Mouse (Mus musculus) layer of hippocampus, adult 8-10 months (tissue): ENCODE measurements at regions not wholly inside any gene's neighbourhood (a gene's known extent, or its start where the extent isn't known, plus 50 kb on each side); places are given as distances from the start of the nearest gene placed in this dataset.
A peak's percentile ranks its signal among the peaks of the same experiment; 100 is the strongest.

Experiments
- DNase-seq, 2 experiments: peaks; one replicate each; pipeline ENCODE4 v3.0.0; 2022; ENCODE audit warnings: low spot score in 2 of 2

DNA sequence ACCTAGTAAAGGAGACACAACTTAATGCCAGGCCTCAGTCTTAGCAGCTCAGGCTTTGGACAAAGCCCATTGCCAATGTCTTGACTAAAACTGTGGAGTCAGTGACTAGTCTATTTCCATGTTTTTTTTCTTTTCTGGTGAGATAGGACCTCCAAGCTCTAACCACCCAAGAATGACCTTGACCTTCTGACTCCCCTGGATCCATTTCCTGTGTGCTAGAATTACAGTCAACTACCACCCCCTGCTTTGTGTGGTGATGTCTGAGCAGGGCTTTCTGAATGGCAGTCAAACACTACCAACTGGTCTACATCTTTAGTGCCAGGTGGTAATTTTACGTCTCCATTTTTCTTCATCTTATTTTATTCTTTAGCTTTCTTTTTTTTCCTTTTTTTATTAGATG, 51.3 kb upstream of the Rnf138rt1 start:
- DNase-seq: no peak

DNA sequence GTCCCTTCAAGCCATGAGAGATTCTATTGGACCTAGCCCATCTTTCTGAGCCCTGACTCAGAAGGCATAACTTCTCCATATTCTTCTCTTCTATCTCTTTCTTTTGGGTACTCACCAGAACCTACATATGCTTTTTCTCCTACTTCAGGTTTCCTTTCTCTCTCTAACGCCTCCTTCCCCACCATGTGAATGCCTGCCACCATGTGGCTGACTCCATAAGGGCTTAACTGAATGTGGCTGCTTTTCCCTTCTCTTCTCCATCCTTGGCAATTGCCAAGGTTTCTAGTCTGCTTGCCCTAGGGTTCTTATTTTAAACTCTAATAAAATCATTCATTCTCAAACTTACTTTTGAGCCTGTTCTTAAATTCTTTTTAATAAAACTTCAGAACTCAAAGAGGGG, 53.7 kb upstream of the Rnf138rt1 start:
- DNase-seq: peak in 1 of 2 experiments; percentile 2

DNA sequence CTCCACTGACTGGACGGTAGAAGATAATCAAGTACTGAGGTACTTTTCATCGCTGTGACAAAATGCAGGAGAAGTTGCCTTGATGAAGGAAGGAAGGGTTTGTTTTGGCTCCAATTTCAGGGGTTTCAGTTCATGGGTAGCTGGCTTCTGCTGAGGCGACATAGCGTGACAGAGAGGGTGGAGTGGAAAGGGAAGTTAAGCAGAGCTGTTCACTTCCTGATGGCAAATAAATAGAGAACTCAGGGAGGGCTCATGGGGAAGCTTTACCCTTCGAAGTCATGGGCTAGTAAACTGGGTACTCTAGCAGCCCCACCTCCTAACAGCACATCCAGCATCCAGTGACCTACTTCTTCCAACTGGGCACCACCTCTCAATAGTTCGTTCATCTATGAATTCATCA, 61.2 kb upstream of the Rnf138rt1 start:
- DNase-seq: no peak

DNA sequence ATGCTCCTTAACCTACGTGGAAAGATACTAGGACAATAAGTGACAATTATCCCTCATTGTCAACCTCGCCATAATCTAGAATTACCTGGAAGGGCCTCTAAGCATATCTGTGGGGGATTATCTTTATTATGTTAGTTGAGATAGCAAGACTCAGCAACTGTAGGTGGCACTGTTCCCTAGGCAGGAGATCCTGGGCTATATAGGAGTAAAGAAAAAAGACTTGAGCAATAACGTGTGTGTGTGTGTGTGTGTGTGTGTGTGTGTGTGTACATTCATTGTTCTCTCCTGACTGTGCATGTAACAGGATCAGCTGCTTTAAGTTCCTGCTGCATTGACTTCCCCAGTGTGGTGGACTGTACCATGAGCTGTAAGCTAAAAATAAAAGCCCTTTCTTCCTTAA, 66.3 kb upstream of the Rnf138rt1 start:
- no peak for DNase-seq

DNA sequence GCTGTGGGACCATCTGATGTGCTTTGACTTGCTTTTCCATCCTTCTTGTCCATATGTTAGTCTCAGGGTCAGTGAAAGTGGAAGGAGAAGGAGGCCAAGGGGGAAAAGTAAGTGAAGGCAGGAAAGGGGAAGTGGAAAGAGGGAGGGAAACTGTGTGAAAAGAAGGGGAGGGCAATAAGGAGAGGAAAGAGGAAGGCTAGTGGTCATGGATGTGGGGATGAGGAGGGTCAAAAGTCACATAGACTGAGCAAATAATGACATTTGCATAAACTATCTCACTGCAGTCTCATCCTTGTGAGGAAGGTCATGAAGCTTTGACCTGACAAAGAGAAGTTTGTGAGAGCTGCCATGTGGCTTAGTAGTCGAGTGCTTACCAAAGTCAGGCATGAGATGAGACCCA, 63.4 kb upstream of the Ap1s2 start:
- no peak for DNase-seq

DNA sequence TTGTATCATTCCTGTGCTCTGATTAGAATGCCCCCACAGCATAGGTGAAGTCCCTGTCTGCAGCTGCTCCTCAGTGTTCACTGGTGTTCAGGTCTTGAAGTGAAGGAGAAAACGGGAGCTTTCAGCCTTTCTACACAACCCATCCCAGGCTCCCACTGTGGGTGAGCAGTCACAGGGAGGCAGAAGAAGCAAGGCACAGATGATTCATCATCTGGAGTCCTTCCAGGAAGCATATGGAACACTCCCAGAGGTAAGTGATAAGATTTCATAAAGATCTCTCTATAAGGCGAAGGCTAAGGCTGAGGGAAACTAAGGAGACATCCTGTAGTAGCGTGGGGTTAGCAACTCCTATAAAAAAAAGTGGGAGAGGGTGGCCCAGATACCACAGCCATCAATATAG, 61.9 kb upstream of the Ap1s2 start:
- no peak for DNase-seq

DNA sequence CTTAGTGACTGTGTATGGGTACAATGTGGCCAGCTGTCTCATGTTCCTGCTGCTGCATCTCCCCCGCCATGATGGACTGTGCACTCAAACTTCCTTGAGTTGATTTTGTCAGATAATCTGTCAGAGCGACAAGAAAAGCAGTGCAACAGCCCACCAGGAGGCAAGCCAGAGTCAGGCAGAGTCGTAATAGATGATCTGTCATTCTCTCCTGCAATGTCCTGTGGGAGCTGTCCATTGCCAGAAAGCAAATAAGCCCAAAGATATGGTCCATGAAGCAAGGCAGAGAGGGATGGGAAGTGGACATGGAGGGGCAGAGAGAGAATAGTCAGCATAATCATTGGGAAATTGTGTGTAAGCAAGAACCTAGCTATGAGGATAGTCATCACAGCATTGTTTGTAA, 61.2 kb upstream of the Ap1s2 start:
- DNase-seq: no peak

DNA sequence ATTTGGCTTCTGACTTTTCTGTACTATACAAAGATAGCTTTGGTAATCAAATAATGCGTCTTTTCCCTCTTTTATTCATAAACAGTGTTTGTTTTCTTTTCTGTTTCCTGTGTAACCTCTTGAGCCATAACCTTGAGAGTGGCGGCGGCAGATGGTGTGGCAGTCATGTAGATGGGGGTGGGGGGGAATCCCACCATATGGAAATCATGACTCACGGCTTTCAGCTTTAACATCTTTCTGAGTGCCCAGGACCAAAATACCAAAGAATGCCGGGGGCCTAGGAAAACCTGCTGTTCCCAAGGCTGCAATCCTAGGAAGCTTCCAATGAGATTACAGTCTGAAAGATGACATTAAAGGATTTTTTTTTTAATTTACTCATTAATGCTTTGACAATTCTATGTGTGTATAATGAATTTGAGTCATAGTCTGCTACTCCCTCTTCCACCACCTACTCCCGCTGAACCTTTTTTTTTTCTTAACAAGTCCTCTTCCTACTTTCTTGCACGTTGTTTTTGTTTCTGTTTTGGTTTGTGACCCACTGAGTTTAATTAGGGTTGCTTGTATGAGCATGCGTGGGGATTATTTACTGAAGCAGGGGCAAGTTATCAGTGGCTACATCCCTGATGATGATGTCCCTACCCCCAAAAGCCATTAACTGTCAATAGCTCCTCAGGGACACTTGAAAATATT, 60.2 kb upstream of the Ap1s2 start:
- peak in 1 of 2 experiments; percentile 2 for DNase-seq

DNA sequence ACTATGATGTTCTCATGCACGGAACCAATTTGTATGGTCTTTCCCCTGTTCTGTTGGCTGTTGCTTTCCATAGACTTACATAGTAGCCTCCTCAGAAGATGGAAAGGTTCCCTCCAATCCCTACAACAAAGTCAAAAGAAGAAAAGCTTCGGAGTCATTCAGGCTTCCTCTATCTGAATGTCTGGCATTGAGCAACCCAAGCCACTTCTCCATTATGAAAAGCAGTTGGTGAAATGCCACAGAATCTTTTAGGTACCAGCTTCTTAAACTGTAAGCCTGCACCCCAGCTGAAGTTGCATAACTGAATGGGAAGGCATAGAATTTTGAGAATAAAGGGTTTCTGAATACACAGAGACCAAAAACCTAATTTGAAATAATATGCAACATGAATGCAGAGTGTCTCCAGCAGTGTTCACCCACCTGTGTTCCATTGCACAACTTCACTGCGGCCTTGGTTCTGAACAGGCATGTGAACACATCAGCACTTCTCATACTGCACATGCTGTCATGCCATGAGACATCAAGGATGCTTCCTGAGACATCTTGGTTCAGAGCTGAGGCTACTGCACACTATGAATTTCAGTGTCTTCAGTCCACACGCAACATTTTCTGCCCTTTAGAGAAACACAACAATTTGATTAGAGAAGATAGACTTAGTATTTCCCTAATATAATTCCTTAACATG, 57.8 kb upstream of the Ap1s2 start:
- DNase-seq: no peak

DNA sequence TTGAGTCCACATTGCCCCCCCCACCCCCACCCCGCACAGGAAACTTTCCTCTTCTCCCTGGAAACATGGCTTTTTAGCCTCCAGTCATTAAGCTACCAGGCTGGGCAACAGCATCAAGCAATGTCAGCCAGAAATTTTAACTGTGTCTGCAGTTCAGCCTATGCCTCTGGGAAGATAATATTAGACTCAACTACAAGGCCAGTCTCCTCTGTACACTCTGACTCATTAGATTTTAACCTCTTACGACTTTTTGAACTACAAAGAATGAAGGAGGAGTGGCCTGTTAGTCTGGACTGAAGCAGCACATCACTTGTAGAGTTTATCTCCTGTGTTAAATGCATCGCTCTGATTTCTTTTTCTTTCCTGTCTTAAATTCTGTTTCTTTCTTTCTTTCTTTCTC, 50.3 kb upstream of the Ap1s2 start:
- no peak for DNase-seq
